Mouse (Mus musculus) stomach, adult 2 months (tissue): Measurements from ENCODE around the gene Gabra1. TPM values are rescaled to one million over a fixed set of nuclear protein-coding genes. Genes with fewer than 3 reads are reported as not detected.

ENCODE experiments used
- polyA plus RNA-seq: library from polyadenylated mRNA; depleted of rRNA; stranded (reverse); fragments of >200 nt; gene quantifications from 2 replicates; pipeline ENCODE4 v1.2.3, GENCODE M21; 2012; rRNA removed

Gabra1 gene
- 1.6 and 1.9 TPM in 2 replicates for polyA plus RNA-seq

DNA sequence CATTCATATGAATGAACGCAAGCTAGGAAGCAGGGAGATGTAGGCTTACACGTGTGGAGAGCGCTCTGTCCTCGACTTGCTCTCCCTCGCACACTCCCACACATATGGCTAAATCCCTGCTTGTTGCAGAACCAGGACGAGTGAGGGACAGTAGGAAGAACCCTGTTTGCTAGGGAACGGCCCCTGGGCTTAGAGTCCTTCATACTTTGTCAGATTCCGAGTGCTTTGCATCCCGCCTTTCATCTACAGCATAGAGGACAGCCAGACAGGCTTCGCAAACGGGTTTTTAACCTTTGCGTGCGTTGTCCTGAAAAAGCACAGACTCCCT is at the start of gene Gabra1:
Gene Gabra1, minus strand, starts transcription at position 106 of the 328 bp plus-strand sequence.

Other genes with a start within 250 kb of the Gabra1 start
- gene Gabrg2, start 182.1 kb downstream of the Gabra1 start, polyA plus RNA-seq, result not detected in 2 replicates
- not detected in 2 replicates for gene Gabra6, start 138.1 kb upstream of the Gabra1 start, polyA plus RNA-seq
- 0.02 TPM in 1 of 2 replicates, not detected in the other for gene Gabrb2, start 236.8 kb upstream of the Gabra1 start, polyA plus RNA-seq